Mouse (Mus musculus): ENCODE results near the gene Usp12. TPM values are rescaled to one million over a fixed set of nuclear protein-coding genes. Genes with fewer than 3 reads are reported as not detected.

Gene Usp12
- total RNA-seq, 2 experiments from 2014 or later = 24.1 to 26.7 TPM

DNA sequence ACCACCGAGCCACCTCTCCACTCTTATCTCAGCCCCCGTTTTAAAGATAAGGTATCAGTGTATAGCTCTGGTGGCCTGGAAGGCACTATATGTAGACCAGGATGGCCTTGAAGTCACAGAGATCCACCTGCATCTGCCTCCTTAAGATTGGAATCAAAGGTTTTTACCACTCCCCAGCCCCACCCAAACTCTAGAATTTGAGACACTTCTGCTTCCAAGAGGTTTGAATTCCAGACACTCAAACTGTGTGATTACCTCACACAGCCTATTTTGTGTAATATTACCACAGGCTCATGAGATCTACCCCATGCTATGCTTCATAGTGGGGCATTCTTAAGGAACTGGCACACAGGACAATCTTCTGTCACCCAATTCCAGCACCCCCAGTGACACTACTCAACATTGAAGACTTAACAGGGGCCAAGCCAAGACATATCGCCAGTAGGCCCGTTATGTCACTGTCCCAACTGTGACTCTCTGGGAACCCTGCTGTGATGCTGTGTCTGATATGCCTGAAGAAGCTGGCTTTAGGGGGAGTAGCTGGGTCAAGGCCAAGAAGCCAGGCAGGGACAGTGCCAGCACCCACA is 95.3 kb downstream of the Usp12 start:
- DNase-seq (ENCODE audit: low spot score in 2 of 2) = no peak

- no peak for DNase-seq (ENCODE audit: low spot score in 2 of 2)
Observed at GRCm38 (mm10) chr5:146695543-146695942, 99.3 kb downstream of the Usp12 start.

DNA sequence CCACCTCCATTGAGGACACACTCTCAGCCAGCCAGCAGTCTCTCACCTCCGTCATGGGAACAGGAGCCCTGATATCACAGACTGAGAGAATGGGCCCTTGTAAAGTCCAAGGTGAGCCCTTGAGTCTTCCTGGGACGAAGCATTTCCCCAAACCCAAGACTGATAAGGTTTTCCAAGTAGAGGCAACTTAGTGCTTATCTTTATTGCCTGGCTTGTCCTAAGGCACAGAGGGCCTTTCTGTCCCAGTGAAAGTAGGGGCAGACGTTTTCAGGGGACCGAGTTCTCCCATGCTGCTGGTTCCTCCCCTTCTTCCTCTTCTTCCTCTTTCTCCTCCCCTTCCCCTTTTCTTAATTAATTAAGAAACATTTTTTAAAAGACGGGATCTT is 101.8 kb downstream of the Usp12 start:
- DNase-seq (ENCODE audit: low spot score in 2 of 2) = no peak

GRCm38 (mm10) chr5:146692361-146692975 is 102.3 kb downstream of the Usp12 start:
- no peak for DNase-seq (ENCODE audit: low spot score in 2 of 2)

GRCm38 (mm10) chr5:146691745-146692144 is 103.1 kb downstream of the Usp12 start:
- DNase-seq (ENCODE audit: low spot score in 2 of 2) = no peak

DNA sequence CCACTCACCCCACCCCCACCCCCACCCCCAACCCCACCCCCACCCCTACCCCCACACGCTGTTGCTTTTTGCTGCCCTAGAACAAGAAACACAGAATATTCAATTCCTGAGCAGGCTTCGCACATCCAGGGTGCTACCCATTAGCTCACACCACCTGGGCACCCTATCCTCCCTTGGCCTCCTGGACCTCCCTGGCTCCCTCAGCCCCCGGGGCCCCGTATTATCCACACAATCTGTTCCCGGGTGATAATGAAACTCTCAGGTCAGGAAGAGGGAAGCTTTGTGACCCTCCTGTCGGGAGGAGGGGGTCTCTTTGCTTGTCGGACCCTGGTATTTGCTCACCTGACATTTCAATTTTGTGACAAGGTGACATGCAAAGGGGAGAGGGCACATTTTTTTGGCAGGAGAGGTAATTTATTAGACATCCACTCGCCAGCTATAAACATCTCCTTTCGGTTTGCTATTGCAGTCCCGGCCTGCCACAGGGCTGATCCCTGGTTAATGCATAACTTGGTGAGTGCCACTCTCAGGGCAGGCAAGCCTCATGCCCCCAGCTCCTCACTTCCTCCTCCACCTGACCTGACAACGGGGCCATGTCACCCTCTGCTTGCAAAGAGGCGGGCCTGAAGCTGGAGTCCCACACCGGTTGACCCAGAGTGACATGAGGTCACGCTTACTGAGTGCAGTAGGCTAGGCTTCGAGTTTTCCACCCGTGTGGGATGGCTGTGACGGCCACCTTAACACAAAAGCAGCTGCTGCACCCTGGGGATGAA is 107.1 kb downstream of the Usp12 start:
- DNase-seq (ENCODE audit: low spot score in 2 of 2) = no peak

GRCm38 (mm10) chr5:146686954-146687353 is 107.9 kb downstream of the Usp12 start:
- DNase-seq (ENCODE audit: low spot score in 2 of 2) = no peak

Other genes with a start within 250 kb of the Usp12 start
- gene Gm3415, start 238.9 kb downstream of the Usp12 start, total RNA-seq (2021) = not detected
- gene Gpr12, start 209.8 kb downstream of the Usp12 start, total RNA-seq (2021) = not detected
- gene Rpl21, start 37.9 kb upstream of the Usp12 start, total RNA-seq (2021) = 100 to 1,000 TPM; 307 to 331 TPM
- 1 to 10 TPM; 4.3 to 5.0 TPM for gene Rasl11a, start 50.1 kb upstream of the Usp12 start, total RNA-seq (2021)
- gene Gtf3a, start 153.7 kb upstream of the Usp12 start, total RNA-seq (2021) = 10 to 100 TPM; 37.6 to 39.0 TPM
- gene Mtif3, start 168.8 kb upstream of the Usp12 start, total RNA-seq (2021) = 10 to 100 TPM; 20.6 to 21.0 TPM

Data from gastrocnemius, postnatal 4 days (tissue).